Mouse (Mus musculus) layer of hippocampus, adult 6 months (tissue): ENCODE results near the gene Trhr2. TPM values are rescaled to one million over a fixed set of nuclear protein-coding genes. Genes with fewer than 3 reads are reported as not detected.

Experiments
- long read RNA-seq, 2 experiments: library from polyadenylated mRNA; unstranded; transcript quantifications; one replicate each; pipeline ENCODE4 v2.0.0; 2019 to 2020
- polyA plus RNA-seq: library from polyadenylated mRNA; unstranded; fragments of <200 nt; fragmentation: Nextera tagmentation; gene quantifications from 2 replicates; pipeline ENCODE4 v1.2.3, GENCODE M21; 2021

Trhr2 gene
- 0.10 TPM in 1 of 2 replicates, not detected in the other for polyA plus RNA-seq
- long read RNA-seq, experiment 1: 0 reads
- long read RNA-seq, experiment 2, partial matches to known transcripts: 1 of 2 reads
- long read RNA-seq, experiment 2, other reads (novel, unspliced or antisense): 1 of 2 reads

GRCm38 (mm10) chr8:122360696-122361416 is at the start of gene Trhr2:
TSS of gene Trhr2 (minus strand) at chr8:122360746.

DNA sequence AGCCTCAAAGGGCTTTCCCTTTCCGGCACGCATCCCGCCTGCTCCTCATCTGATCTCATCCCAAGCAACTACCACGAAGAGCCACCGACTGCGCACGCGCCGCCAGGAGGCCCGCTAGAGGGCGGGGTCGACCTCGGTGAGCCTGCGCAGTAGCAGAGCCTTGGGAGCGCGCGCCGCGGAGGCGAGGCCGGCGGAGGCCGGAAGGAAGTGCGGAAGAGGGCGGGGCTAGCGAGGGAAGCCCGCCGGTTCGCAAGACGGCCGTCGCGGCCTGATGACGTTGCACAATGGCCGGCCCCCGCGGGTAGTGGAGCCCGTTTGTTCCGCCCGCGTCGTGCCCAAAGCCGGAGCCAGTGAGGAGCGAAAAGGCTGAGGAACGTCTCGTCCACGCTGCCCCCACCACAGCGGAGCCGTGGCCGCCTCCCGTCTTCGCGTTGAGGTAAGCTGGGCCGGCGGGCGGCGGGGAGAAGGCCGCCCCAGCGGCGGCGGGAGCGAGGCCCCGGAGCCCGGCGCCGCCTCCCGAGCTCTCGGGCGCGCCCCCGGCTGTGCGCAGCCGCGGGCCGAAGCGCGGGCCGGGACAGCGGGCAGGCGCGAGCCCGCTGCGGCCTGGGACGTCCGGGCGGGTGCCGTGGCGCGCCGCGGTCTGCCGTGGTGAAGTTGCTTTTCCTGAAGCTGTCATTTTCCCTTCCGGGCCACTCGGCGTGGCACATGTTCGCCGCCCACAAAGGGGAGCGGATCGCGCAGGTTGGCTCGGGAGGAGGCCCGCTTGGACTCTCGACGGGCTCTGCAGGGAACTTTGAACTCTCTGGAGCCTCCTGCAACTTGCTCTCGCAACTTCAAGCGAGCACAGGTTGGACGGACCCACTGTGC is 16.1 kb upstream of the Trhr2 start, which contains the start of gene Zc3h18:
TSS of gene Zc3h18 (plus strand) at position 245 of the 867 bp plus-strand sequence.

Other genes with a start within 250 kb of the Trhr2 start
- gene Zfpm1, start 78.6 kb downstream of the Trhr2 start, polyA plus RNA-seq: 1.2 and 1.9 TPM in 2 replicates
- gene Zc3h18, start 15.9 kb upstream of the Trhr2 start, polyA plus RNA-seq: 4.1 and 4.5 TPM in 2 replicates
- not detected in 2 replicates for gene Il17c, start 61.3 kb upstream of the Trhr2 start, polyA plus RNA-seq
- 38.7 and 50.1 TPM in 2 replicates for gene Cyba, start 72.2 kb upstream of the Trhr2 start, polyA plus RNA-seq
- gene Mvd, start 82.7 kb upstream of the Trhr2 start, polyA plus RNA-seq: 29.1 and 29.9 TPM in 2 replicates
- not detected in 2 replicates for gene Snai3, start 100.0 kb upstream of the Trhr2 start, polyA plus RNA-seq
- gene Rnf166, start 115.3 kb upstream of the Trhr2 start, polyA plus RNA-seq: 21.5 and 23.2 TPM in 2 replicates
- 21.3 and 21.5 TPM in 2 replicates for gene Ctu2, start 115.4 kb upstream of the Trhr2 start, polyA plus RNA-seq
- gene Piezo1, start 190.6 kb upstream of the Trhr2 start, polyA plus RNA-seq: 0.84 and 1.2 TPM in 2 replicates
- 1.1 and 1.4 TPM in 2 replicates for gene Cdt1, start 207.3 kb upstream of the Trhr2 start, polyA plus RNA-seq
- 158 and 170 TPM in 2 replicates for gene Aprt, start 216.2 kb upstream of the Trhr2 start, polyA plus RNA-seq